Mouse (Mus musculus): ENCODE data around the gene Trem3. TPM values are rescaled to one million over a fixed set of nuclear protein-coding genes. Genes with fewer than 3 reads are reported as not detected.

Gene Trem3
- polyA plus RNA-seq (2014; fragmentation: Nextera tagmentation; extraction: Ambion mirVana), result 0.24 TPM in 1 of 2 replicates, not detected in the other

DNA sequence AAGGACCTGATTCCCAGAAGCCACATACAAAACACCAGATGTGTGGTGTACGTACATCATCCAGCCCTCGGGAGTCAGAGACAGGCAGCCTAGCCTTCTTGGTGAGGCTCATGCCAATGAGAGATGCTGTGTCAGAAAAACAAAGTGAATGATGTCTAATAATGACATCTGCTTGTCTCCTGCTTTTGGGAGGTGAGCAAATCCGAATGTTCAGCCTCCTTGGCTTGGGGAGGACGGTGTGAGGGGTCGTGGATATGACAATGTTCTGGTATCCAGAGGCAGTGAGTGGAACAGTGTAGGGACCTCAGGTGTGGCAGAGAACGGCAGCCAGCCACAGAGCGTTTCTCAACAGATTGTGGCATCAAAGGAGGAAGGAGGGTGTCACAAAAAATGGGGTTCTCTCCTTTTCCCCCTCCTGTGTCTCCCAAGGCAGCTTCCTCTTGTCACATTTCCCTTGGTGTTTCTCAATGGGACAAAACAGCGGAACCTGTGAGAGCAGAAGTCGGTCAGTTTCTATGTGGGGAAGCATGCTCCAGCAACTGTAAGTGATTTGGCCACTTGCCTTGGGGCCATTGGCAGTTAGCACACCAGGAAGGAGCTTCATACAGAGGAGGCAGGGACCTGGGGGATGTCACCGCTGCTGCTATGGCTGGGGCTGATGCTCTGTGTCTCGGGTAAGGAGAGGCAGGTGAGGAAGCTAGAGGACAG is at the start of gene Trem3:
TSS of gene Trem3 (plus strand) at position 557 of the 708 bp plus-strand sequence.
- Histone ChIP-seq H3K36me3 (ENCODE audit: control insufficient read depth, insufficient read depth, low read length) (no peaks in the 10 kb centered on the region), H3K4me3 (ENCODE audit: low read depth, low read length) (no peak within 1 kb of the TSS), H3K27me3 (replicated peaks; ENCODE audit: control insufficient read depth, insufficient read depth, low read length) (no peaks in the 10 kb centered on the region), H3K9me3 (ENCODE audit: control insufficient read depth, low read length) (no peaks in the 10 kb centered on the region), H3K27ac (replicated peaks; ENCODE audit: low read depth, low read length) (no peak within 1 kb of the TSS), H3K9ac (ENCODE audit: low read depth, low read length) (no peak within 1 kb of the TSS), H3K4me1 (ENCODE audit: control insufficient read depth, insufficient read depth, low read length) (no peaks in the 10 kb centered on the region), H3K4me2 (ENCODE audit: low read depth, low read length) (no peak within 1 kb of the TSS)
- no peak for ATAC-seq (ENCODE audit: low read depth)
- WGBS, result 69% methylated on average over 11 of the region's 11 CpGs
- DNase-seq (ENCODE audit: low spot score), result no peak

DNA sequence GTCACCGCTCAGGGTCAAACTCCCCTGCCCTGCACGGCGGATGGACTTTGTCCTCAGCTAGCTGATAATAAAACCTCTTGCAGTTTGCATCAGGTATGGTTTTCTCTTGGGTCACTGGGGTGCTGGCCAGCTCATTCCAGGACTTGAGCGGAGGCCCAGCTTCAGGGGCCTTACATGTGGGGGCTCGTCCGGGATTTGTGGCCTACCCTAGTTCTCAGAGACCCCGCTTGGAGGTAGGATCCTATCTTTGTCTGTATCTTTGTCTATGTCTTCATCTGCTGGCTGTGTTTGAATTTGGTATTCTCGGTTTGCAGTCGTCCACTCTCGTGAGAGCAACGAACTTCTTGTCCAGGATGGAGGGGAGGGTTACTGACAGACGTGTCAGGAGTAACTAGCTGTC is 44.5 kb upstream of the Trem3 start:
- Histone ChIP-seq H3K36me3 (ENCODE audit: control insufficient read depth, insufficient read depth, low read length) (no peaks in the 10 kb centered on the region), H3K27me3 (replicated peaks; ENCODE audit: control insufficient read depth, insufficient read depth, low read length) (no peaks in the 10 kb centered on the region), H3K27ac (replicated peaks; ENCODE audit: low read depth, low read length) (no peak overlapping the region), H3K9me3 (ENCODE audit: control insufficient read depth, low read length) (peaks cover 17% of the 10 kb centered on the region; the same call in 1 of the 2 replicates), H3K4me3 (ENCODE audit: low read depth, low read length) (no peak overlapping the region), H3K4me2 (ENCODE audit: low read depth, low read length) (no peak overlapping the region), H3K4me1 (ENCODE audit: control insufficient read depth, insufficient read depth, low read length) (no peaks in the 10 kb centered on the region), H3K9ac (ENCODE audit: low read depth, low read length) (no peak overlapping the region)
- ATAC-seq (ENCODE audit: low read depth), result no peak
- no peak for DNase-seq (ENCODE audit: low spot score)
- 95% methylated on average over 12 of the region's 12 CpGs for WGBS

DNA sequence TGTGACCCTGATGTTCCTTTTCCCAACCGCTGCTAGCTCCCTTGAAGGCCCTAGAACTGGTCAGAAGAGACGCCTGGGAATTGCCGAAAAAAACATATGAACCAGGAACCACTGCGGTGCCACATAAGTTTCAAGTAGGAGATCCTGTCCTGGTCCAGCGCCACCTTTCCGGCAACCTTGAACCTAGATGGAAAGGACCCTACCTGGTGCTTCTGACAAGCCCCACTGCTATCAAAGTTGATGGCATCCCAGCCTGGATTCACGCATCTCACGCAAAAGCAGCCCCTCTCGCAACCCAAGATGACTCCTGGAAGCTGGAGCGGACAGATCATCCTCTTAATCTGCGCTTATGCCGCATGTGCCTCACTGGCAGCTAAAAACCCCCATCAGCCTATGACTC is 35.0 kb upstream of the Trem3 start:
- ATAC-seq (ENCODE audit: low read depth) (no peak), DNase-seq (ENCODE audit: low spot score) (no peak)
- Histone ChIP-seq H3K4me3 (ENCODE audit: low read depth, low read length) (no peak overlapping the region), H3K4me2 (ENCODE audit: low read depth, low read length) (no peak overlapping the region), H3K9me3 (ENCODE audit: control insufficient read depth, low read length) (no peaks in the 10 kb centered on the region), H3K4me1 (ENCODE audit: control insufficient read depth, insufficient read depth, low read length) (no peaks in the 10 kb centered on the region), H3K9ac (ENCODE audit: low read depth, low read length) (no peak overlapping the region), H3K36me3 (ENCODE audit: control insufficient read depth, insufficient read depth, low read length) (no peaks in the 10 kb centered on the region), H3K27me3 (replicated peaks; ENCODE audit: control insufficient read depth, insufficient read depth, low read length) (no peaks in the 10 kb centered on the region), H3K27ac (replicated peaks; ENCODE audit: low read depth, low read length) (no peak overlapping the region)
- WGBS, result 95% methylated on average over 12 of the region's 12 CpGs

DNA sequence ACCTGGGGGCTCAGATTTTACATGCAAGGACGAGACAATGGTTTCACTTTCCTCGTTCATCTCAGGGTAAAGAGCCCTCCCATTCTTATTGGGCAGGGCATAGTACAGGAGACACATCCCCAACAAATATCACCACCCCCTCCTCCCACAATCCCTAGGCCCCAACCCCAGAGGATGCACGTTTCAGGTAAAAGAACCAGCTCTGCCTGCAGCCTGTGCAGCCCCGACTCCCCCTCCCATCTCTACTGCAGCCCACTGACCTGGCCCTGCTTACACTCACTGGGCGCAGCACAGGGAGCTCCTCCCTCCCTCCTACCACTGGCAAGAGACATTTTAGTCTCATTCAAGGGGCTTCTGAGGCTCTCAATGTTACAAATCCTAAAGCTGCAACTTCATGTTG is 34.1 kb upstream of the Trem3 start:
- DNase-seq (ENCODE audit: low spot score) (no peak), ATAC-seq (ENCODE audit: low read depth) (no peak)
- Histone ChIP-seq H3K4me3 (ENCODE audit: low read depth, low read length) (no peak overlapping the region), H3K27me3 (replicated peaks; ENCODE audit: control insufficient read depth, insufficient read depth, low read length) (no peaks in the 10 kb centered on the region), H3K9ac (ENCODE audit: low read depth, low read length) (no peak overlapping the region), H3K27ac (replicated peaks; ENCODE audit: low read depth, low read length) (no peak overlapping the region), H3K36me3 (ENCODE audit: control insufficient read depth, insufficient read depth, low read length) (no peaks in the 10 kb centered on the region), H3K9me3 (ENCODE audit: control insufficient read depth, low read length) (0 out of 2 replicates have a peak, but pooled peaks cover 5% of the 10 kb centered on the region), H3K4me2 (ENCODE audit: low read depth, low read length) (no peak overlapping the region), H3K4me1 (ENCODE audit: control insufficient read depth, insufficient read depth, low read length) (no peaks in the 10 kb centered on the region)
- 66% methylated on average over 5 of the region's 5 CpGs for WGBS

DNA sequence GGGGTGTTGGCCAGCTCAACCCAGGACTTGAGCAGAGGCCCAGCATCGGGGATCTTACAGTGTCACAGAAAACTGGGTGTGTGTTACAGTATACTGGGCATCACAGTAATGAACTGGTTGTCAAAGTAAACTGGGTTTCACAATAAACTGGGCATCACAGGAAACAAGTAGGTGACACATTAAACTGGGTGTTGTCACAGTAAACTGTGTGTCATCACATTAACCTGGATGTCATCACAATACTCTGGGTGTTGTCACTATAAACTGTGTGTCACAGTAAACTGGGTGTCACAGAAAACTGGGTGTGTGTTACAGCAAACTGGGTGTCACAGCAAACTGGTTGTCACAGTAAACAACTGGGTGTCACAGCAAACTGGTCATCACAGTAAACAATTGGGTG is 32.1 kb upstream of the Trem3 start:
- H3K4me3 ChIP-seq (ENCODE audit: low read depth, low read length), result no peak overlapping the region
- H3K4me1 ChIP-seq (ENCODE audit: control insufficient read depth, insufficient read depth, low read length), result no peaks in the 10 kb centered on the region
- ATAC-seq (ENCODE audit: low read depth), result no peak
- no peak overlapping the region for H3K9ac ChIP-seq (ENCODE audit: low read depth, low read length)
- H3K9me3 ChIP-seq (ENCODE audit: control insufficient read depth, low read length), result 0 out of 2 replicates have a peak, but pooled peaks cover 5% of the 10 kb centered on the region
- no peak overlapping the region for H3K4me2 ChIP-seq (ENCODE audit: low read depth, low read length)
- H3K27ac ChIP-seq (replicated peaks; ENCODE audit: low read depth, low read length), result no peak overlapping the region
- no peaks in the 10 kb centered on the region for H3K27me3 ChIP-seq (replicated peaks; ENCODE audit: control insufficient read depth, insufficient read depth, low read length)
- WGBS, result 87% methylated on average over 1 of the region's 1 CpGs
- DNase-seq (ENCODE audit: low spot score), result no peak
- H3K36me3 ChIP-seq (ENCODE audit: control insufficient read depth, insufficient read depth, low read length), result no peaks in the 10 kb centered on the region

DNA sequence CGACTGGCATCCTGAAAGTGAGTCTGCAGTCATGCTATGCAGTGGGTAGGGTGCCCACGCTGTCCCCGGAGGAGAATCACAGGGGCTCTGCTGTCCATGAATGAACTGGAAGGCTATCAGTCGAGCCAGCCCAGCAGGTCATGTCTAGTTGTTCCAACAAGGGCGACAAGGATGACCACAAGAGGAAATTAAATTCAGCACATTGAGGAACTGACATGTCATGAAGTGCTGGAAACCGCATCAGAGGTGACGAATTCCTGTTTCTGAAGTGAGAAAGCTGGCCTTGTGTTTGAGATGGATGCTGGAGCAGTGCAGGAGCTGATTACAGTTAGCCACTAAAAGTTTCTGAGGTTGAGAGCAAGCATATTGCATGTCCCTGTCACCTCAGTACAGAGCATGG is 16.9 kb upstream of the Trem3 start:
- ATAC-seq (ENCODE audit: low read depth), result no peak
- H3K27ac ChIP-seq (replicated peaks; ENCODE audit: low read depth, low read length), result no peak overlapping the region
- no peak overlapping the region for H3K9ac ChIP-seq (ENCODE audit: low read depth, low read length)
- no peaks in the 10 kb centered on the region for H3K27me3 ChIP-seq (replicated peaks; ENCODE audit: control insufficient read depth, insufficient read depth, low read length)
- no peak overlapping the region for H3K4me3 ChIP-seq (ENCODE audit: low read depth, low read length)
- H3K36me3 ChIP-seq (ENCODE audit: control insufficient read depth, insufficient read depth, low read length), result no peaks in the 10 kb centered on the region
- no peaks in the 10 kb centered on the region for H3K4me1 ChIP-seq (ENCODE audit: control insufficient read depth, insufficient read depth, low read length)
- H3K4me2 ChIP-seq (ENCODE audit: low read depth, low read length), result no peak overlapping the region
- DNase-seq (ENCODE audit: low spot score), result no peak
- 0 out of 2 replicates have a peak, but pooled peaks cover 3% of the 10 kb centered on the region for H3K9me3 ChIP-seq (ENCODE audit: control insufficient read depth, low read length)
- WGBS, result 89% methylated on average over 7 of the region's 7 CpGs

DNA sequence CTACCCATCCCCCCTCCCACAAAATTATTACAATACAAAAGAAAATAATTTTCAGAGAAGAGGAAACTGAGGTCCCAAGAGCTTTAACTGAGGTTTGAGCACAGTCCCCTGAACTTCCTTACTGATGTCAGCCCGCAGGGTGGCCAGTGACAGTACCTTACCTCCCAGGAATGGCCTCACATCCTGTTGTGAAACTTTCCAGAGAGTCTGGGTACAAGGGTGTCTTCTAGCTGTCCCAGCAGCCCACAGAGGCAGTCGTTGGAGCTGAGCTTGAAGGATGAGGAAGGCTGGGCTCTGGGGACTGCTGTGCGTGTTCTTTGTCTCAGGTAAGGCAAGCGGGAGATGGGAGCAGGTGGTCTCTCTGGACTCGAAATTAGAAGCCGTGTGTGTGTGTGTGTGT is 15.1 kb upstream of the Trem3 start, which contains the start of gene Trem1:
TSS of gene Trem1 (plus strand) at position 251 of the 400 bp plus-strand sequence.
- H3K27me3 ChIP-seq (replicated peaks; ENCODE audit: control insufficient read depth, insufficient read depth, low read length), result no peaks in the 10 kb centered on the region
- H3K9me3 ChIP-seq (ENCODE audit: control insufficient read depth, low read length), result 0 out of 2 replicates have a peak, but pooled peaks cover 3% of the 10 kb centered on the region
- no peak within 1 kb of the TSS for H3K4me3 ChIP-seq (ENCODE audit: low read depth, low read length)
- H3K4me2 ChIP-seq (ENCODE audit: low read depth, low read length), result no peak within 1 kb of the TSS
- H3K9ac ChIP-seq (ENCODE audit: low read depth, low read length), result no peak within 1 kb of the TSS
- H3K36me3 ChIP-seq (ENCODE audit: control insufficient read depth, insufficient read depth, low read length), result no peaks in the 10 kb centered on the region
- no peak within 1 kb of the TSS for H3K27ac ChIP-seq (replicated peaks; ENCODE audit: low read depth, low read length)
- DNase-seq (ENCODE audit: low spot score) (no peak), ATAC-seq (ENCODE audit: low read depth) (no peak)
- 82% methylated on average over 6 of the region's 6 CpGs for WGBS
- no peaks in the 10 kb centered on the region for H3K4me1 ChIP-seq (ENCODE audit: control insufficient read depth, insufficient read depth, low read length)

DNA sequence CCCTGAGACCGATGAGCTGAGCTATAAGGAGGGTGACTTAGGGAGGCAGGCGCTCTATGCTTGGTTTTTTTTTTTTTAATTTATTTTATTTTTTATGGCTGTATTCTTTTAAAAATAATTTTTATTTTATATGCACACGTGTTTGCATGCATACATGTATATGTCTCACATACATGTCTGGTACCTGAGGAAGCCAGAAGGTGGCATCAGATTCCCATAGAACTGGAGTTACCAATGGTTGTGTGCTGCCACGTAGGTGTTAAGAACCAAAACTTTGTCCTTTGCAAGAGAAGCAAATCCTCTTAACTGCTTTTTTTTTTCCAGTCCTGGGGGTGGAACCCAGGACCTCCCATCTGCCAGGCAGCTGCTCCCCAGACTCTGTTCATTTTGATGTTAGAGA is 13.8 kb upstream of the Trem3 start:
- Histone ChIP-seq H3K4me1 (ENCODE audit: control insufficient read depth, insufficient read depth, low read length) (no peaks in the 10 kb centered on the region), H3K4me2 (ENCODE audit: low read depth, low read length) (no peak overlapping the region), H3K9me3 (ENCODE audit: control insufficient read depth, low read length) (0 out of 2 replicates have a peak, but pooled peaks cover 3% of the 10 kb centered on the region), H3K9ac (ENCODE audit: low read depth, low read length) (no peak overlapping the region), H3K36me3 (ENCODE audit: control insufficient read depth, insufficient read depth, low read length) (no peaks in the 10 kb centered on the region), H3K4me3 (ENCODE audit: low read depth, low read length) (no peak overlapping the region), H3K27me3 (replicated peaks; ENCODE audit: control insufficient read depth, insufficient read depth, low read length) (no peaks in the 10 kb centered on the region), H3K27ac (replicated peaks; ENCODE audit: low read depth, low read length) (no peak overlapping the region)
- ATAC-seq (ENCODE audit: low read depth) (no peak), DNase-seq (ENCODE audit: low spot score) (no peak)
- 90% methylated on average over 4 of the region's 4 CpGs for WGBS

DNA sequence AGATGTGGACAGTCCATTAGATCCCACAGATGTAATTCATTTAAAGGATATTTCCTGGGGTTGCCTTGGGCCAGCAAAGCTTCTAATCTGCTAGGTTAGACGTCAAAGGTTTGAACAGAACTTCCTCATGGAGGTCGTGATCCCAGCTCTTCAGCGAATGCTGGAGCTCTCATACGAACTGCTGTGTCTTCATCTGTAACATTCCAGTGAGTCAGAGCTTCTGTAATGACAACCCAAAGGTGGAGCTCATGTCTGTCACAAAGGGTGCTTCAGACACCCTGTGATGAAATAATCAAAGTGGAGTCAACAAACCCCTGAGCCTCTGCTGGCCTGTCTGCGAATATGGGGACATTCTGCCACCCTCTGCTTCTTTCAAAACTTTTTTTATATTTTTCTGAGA is 13.0 kb upstream of the Trem3 start:
- no peaks in the 10 kb centered on the region for H3K36me3 ChIP-seq (ENCODE audit: control insufficient read depth, insufficient read depth, low read length)
- no peaks in the 10 kb centered on the region for H3K4me1 ChIP-seq (ENCODE audit: control insufficient read depth, insufficient read depth, low read length)
- H3K27ac ChIP-seq (replicated peaks; ENCODE audit: low read depth, low read length), result no peak overlapping the region
- H3K9me3 ChIP-seq (ENCODE audit: control insufficient read depth, low read length), result 0 out of 2 replicates have a peak, but pooled peaks cover 3% of the 10 kb centered on the region
- H3K9ac ChIP-seq (ENCODE audit: low read depth, low read length), result no peak overlapping the region
- WGBS, result 59% methylated on average over 5 of the region's 5 CpGs
- H3K4me2 ChIP-seq (ENCODE audit: low read depth, low read length), result no peak overlapping the region
- H3K27me3 ChIP-seq (replicated peaks; ENCODE audit: control insufficient read depth, insufficient read depth, low read length), result no peaks in the 10 kb centered on the region
- no peak for ATAC-seq (ENCODE audit: low read depth)
- no peak for DNase-seq (ENCODE audit: low spot score)
- H3K4me3 ChIP-seq (ENCODE audit: low read depth, low read length), result no peak overlapping the region

All from embryonic facial prominence, embryonic 14.5 days (tissue).